Mouse (Mus musculus): ENCODE measurements around the gene Mei4.

Mei4 gene

GRCm38 (mm10) chr9:82136119-82136518 is 272.6 kb downstream of the Mei4 start:
- in situ Hi-C loops (cut with MboI, MseI), result no loop called here

DNA sequence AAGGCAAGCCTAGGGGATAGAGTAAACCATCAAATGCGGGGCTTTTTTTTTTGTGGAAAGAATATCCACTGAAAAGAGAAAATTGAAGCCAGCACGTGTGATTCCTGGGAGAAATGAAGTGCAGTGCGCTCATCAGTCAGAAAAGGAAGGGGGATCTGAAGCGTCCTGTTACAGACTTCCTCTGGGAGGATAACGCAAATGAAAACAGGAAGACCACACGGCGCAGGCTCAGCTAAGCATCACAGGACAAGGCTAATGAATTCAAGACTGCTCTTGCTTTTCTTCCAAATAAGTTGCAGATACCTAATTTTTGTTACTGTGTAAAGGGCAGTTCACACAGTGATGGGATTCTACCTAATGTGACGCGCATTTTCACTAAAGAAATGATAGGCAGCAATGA is 296.7 kb downstream of the Mei4 start:
- in situ Hi-C loops (cut with MboI, MseI), result no loop called here

DNA sequence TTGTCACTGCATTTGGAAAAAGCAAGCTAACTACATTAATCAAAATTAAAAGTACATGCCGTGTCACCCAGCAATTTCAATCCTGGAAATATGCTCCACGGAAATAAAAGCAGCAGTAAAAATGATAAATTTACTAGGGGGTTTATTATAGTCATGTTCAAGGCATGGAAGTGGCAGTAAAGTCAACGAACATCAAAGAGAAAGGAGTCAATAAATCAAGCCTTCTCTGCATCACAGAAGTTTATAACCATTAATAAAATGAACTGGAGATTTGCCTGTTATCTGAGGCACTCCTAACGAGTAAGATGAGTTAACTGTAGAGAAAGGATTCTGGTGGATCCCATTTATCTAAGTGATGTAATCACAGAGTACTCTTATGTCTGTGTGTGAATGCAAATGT is 298.9 kb downstream of the Mei4 start:
- in situ Hi-C loops (cut with MboI, MseI), result no loop called here

GRCm38 (mm10) chr9:82217976-82218375 is 354.5 kb downstream of the Mei4 start:
- in situ Hi-C loops (cut with MboI, MseI), result no loop called here

GRCm38 (mm10) chr9:82247695-82248445 is 384.4 kb downstream of the Mei4 start:
- in situ Hi-C loops (cut with MboI, MseI), result no loop called here
